Mouse (Mus musculus): Measurements from ENCODE around the gene Pabpc4. TPM values are rescaled to one million over a fixed set of nuclear protein-coding genes. Genes with fewer than 3 reads are reported as not detected.
"Not testable (repeated sequence)": the region's sequence is repeated elsewhere in the genome, so short reads cannot be mapped to it uniquely, and the experiment has no call there.

The Pabpc4 gene
- polyA plus RNA-seq, 1 experiment from 2014 or later = 60.4 TPM

GRCm38 (mm10) chr4:123298980-123299670, 37.0 kb downstream of the Pabpc4 start:
- no peak for ATAC-seq (ENCODE audit: low read depth)
- WGBS = 94% methylated on average over 11 of the region's 11 CpGs

GRCm38 (mm10) chr4:123305789-123306188, 43.6 kb downstream of the Pabpc4 start:
- H3K27me3 ChIP-seq (replicated peaks; ENCODE audit: control insufficient read depth, insufficient read depth, low read length) = no peaks in the 10 kb centered on the region
- H3K36me3 ChIP-seq (ENCODE audit: control insufficient read depth, insufficient read depth, low read length) = peaks cover 27% of the 10 kb centered on the region
- no peaks in the 10 kb centered on the region for H3K4me1 ChIP-seq (ENCODE audit: control insufficient read depth, insufficient read depth, low read length)
- 25% methylated on average over 3 of the region's 3 CpGs for WGBS
- no peak overlapping the region for H3K9ac ChIP-seq (ENCODE audit: low read depth, low read length)
- no peak overlapping the region for H3K4me2 ChIP-seq (ENCODE audit: low read depth, low read length)
- ATAC-seq (ENCODE audit: low read depth) (0 out of 2 replicates have a peak, but pooled peaks have one; percentile 44), DNase-seq (ENCODE audit: low spot score) (peak; percentile 57)
- H3K9me3 ChIP-seq (ENCODE audit: control insufficient read depth, low read length) = no peaks in the 10 kb centered on the region
- H3K27ac ChIP-seq (replicated peaks; ENCODE audit: low read depth, low read length) = no peak overlapping the region
- H3K4me3 ChIP-seq (ENCODE audit: low read depth, low read length) = no peak overlapping the region

More at GRCm38 (mm10) chr4:123298980-123299670, 37.0 kb downstream of the Pabpc4 start:
- DNase-seq (ENCODE audit: low spot score) = no peak
- H3K4me1 ChIP-seq (ENCODE audit: control insufficient read depth, insufficient read depth, low read length) = no peaks in the 10 kb centered on the region
- H3K27me3 ChIP-seq (replicated peaks; ENCODE audit: control insufficient read depth, insufficient read depth, low read length) = no peaks in the 10 kb centered on the region
- H3K4me3 ChIP-seq (ENCODE audit: low read depth, low read length) = no peak overlapping the region
- no peak overlapping the region for H3K9ac ChIP-seq (ENCODE audit: low read depth, low read length)
- no peak overlapping the region for H3K4me2 ChIP-seq (ENCODE audit: low read depth, low read length)
- H3K27ac ChIP-seq (replicated peaks; ENCODE audit: low read depth, low read length) = no peak overlapping the region
- peaks cover 89% of the 10 kb centered on the region for H3K36me3 ChIP-seq (ENCODE audit: control insufficient read depth, insufficient read depth, low read length)
- no peaks in the 10 kb centered on the region for H3K9me3 ChIP-seq (ENCODE audit: control insufficient read depth, low read length)

GRCm38 (mm10) chr4:123306999-123307398, 44.8 kb downstream of the Pabpc4 start:
- Histone ChIP-seq H3K4me3 (ENCODE audit: low read depth, low read length) (no peak overlapping the region), H3K27ac (replicated peaks; ENCODE audit: low read depth, low read length) (no peak overlapping the region), H3K4me1 (ENCODE audit: control insufficient read depth, insufficient read depth, low read length) (no peaks in the 10 kb centered on the region), H3K36me3 (ENCODE audit: control insufficient read depth, insufficient read depth, low read length) (peaks cover 20% of the 10 kb centered on the region), H3K9me3 (ENCODE audit: control insufficient read depth, low read length) (no peaks in the 10 kb centered on the region), H3K27me3 (replicated peaks; ENCODE audit: control insufficient read depth, insufficient read depth, low read length) (no peaks in the 10 kb centered on the region), H3K9ac (ENCODE audit: low read depth, low read length) (no peak overlapping the region), H3K4me2 (ENCODE audit: low read depth, low read length) (no peak overlapping the region)
- DNase-seq (ENCODE audit: low spot score) (no peak), ATAC-seq (ENCODE audit: low read depth) (no peak)
- WGBS = 81% methylated on average over 10 of the region's 10 CpGs

GRCm38 (mm10) chr4:123308292-123308691, 46.1 kb downstream of the Pabpc4 start:
- no peak for ATAC-seq (ENCODE audit: low read depth)
- WGBS = 53% methylated on average over 3 of the region's 3 CpGs
- Histone ChIP-seq H3K36me3 (ENCODE audit: control insufficient read depth, insufficient read depth, low read length) (peaks cover 7% of the 10 kb centered on the region), H3K9me3 (ENCODE audit: control insufficient read depth, low read length) (no peaks in the 10 kb centered on the region), H3K4me3 (ENCODE audit: low read depth, low read length) (no peak overlapping the region), H3K4me1 (ENCODE audit: control insufficient read depth, insufficient read depth, low read length) (no peaks in the 10 kb centered on the region), H3K27me3 (replicated peaks; ENCODE audit: control insufficient read depth, insufficient read depth, low read length) (no peaks in the 10 kb centered on the region), H3K4me2 (ENCODE audit: low read depth, low read length) (no peak overlapping the region), H3K9ac (ENCODE audit: low read depth, low read length) (no peak overlapping the region), H3K27ac (replicated peaks; ENCODE audit: low read depth, low read length) (no peak overlapping the region)
- DNase-seq (ENCODE audit: low spot score) = no peak

- Histone ChIP-seq H3K4me2 (ENCODE audit: low read depth, low read length) (no peak overlapping the region), H3K9me3 (ENCODE audit: control insufficient read depth, low read length) (no peaks in the 10 kb centered on the region), H3K27ac (replicated peaks; ENCODE audit: low read depth, low read length) (no peak overlapping the region), H3K36me3 (ENCODE audit: control insufficient read depth, insufficient read depth, low read length) (no peaks in the 10 kb centered on the region), H3K27me3 (replicated peaks; ENCODE audit: control insufficient read depth, insufficient read depth, low read length) (no peaks in the 10 kb centered on the region), H3K4me1 (ENCODE audit: control insufficient read depth, insufficient read depth, low read length) (no peaks in the 10 kb centered on the region), H3K9ac (ENCODE audit: low read depth, low read length) (no peak overlapping the region), H3K4me3 (ENCODE audit: low read depth, low read length) (no peak overlapping the region)
- ATAC-seq (ENCODE audit: low read depth) (peak; percentile 39; the same call in 1 of the 2 replicates), DNase-seq (ENCODE audit: low spot score) (peak; percentile 56)
- 83% methylated on average over 7 of the region's 7 CpGs for WGBS
Measured at GRCm38 (mm10) chr4:123311845-123312244, 49.7 kb downstream of the Pabpc4 start.

GRCm38 (mm10) chr4:123313010-123313409, 50.9 kb downstream of the Pabpc4 start:
- Histone ChIP-seq H3K4me3 (ENCODE audit: low read depth, low read length) (no peak overlapping the region), H3K4me1 (ENCODE audit: control insufficient read depth, insufficient read depth, low read length) (no peaks in the 10 kb centered on the region), H3K36me3 (ENCODE audit: control insufficient read depth, insufficient read depth, low read length) (no peaks in the 10 kb centered on the region), H3K4me2 (ENCODE audit: low read depth, low read length) (no peak overlapping the region), H3K9me3 (ENCODE audit: control insufficient read depth, low read length) (no peaks in the 10 kb centered on the region), H3K9ac (ENCODE audit: low read depth, low read length) (no peak overlapping the region), H3K27ac (replicated peaks; ENCODE audit: low read depth, low read length) (no peak overlapping the region), H3K27me3 (replicated peaks; ENCODE audit: control insufficient read depth, insufficient read depth, low read length) (no peaks in the 10 kb centered on the region)
- 85% methylated on average over 6 of the region's 6 CpGs for WGBS
- DNase-seq (ENCODE audit: low spot score) (no peak), ATAC-seq (ENCODE audit: low read depth) (no peak)

- Histone ChIP-seq H3K4me3 (ENCODE audit: low read depth, low read length) (no peak overlapping the region), H3K9me3 (ENCODE audit: control insufficient read depth, low read length) (no peaks in the 10 kb centered on the region), H3K27ac (replicated peaks; ENCODE audit: low read depth, low read length) (no peak overlapping the region), H3K4me2 (ENCODE audit: low read depth, low read length) (no peak overlapping the region), H3K27me3 (replicated peaks; ENCODE audit: control insufficient read depth, insufficient read depth, low read length) (no peaks in the 10 kb centered on the region), H3K9ac (ENCODE audit: low read depth, low read length) (no peak overlapping the region), H3K36me3 (ENCODE audit: control insufficient read depth, insufficient read depth, low read length) (no peaks in the 10 kb centered on the region), H3K4me1 (ENCODE audit: control insufficient read depth, insufficient read depth, low read length) (no peaks in the 10 kb centered on the region)
- no peak for DNase-seq (ENCODE audit: low spot score)
- ATAC-seq (ENCODE audit: low read depth) = no peak
- WGBS = 79% methylated on average over 3 of the region's 3 CpGs
Measured at GRCm38 (mm10) chr4:123314497-123314896, 52.3 kb downstream of the Pabpc4 start.

- not testable (repeated sequence) for H3K36me3 ChIP-seq (ENCODE audit: control insufficient read depth, insufficient read depth, low read length); H3K9me3 ChIP-seq (ENCODE audit: control insufficient read depth, low read length); H3K27me3 ChIP-seq (replicated peaks; ENCODE audit: control insufficient read depth, insufficient read depth, low read length); H3K4me1 ChIP-seq (ENCODE audit: control insufficient read depth, insufficient read depth, low read length); H3K9ac ChIP-seq (ENCODE audit: low read depth, low read length); DNase-seq (ENCODE audit: low spot score); H3K27ac ChIP-seq (replicated peaks; ENCODE audit: low read depth, low read length)
- Histone ChIP-seq H3K4me3 (ENCODE audit: low read depth, low read length) (peak overlapping the region; percentile 29), H3K4me2 (ENCODE audit: low read depth, low read length) (peak overlapping the region; percentile 52)
- peak; percentile 27; the same call in 1 of the 2 replicates for ATAC-seq (ENCODE audit: low read depth)
- WGBS = 21% methylated on average over 5 of the region's 38 CpGs
Measured at GRCm38 (mm10) chr4:123322910-123323309, 60.8 kb downstream of the Pabpc4 start.

- peaks cover 9% of the 10 kb centered on the region for H3K27me3 ChIP-seq (replicated peaks; ENCODE audit: control insufficient read depth, insufficient read depth, low read length)
- no peak within 1 kb of the TSS for H3K27ac ChIP-seq (replicated peaks; ENCODE audit: low read depth, low read length)
- peak within 1 kb of the TSS; percentile 52 for H3K4me2 ChIP-seq (ENCODE audit: low read depth, low read length)
- WGBS = 10% methylated on average over 4 of the region's 13 CpGs
- DNase-seq (ENCODE audit: low spot score) = no peak
- H3K4me1 ChIP-seq (ENCODE audit: control insufficient read depth, insufficient read depth, low read length) = no peaks in the 10 kb centered on the region
- peak within 1 kb of the TSS; percentile 29 for H3K4me3 ChIP-seq (ENCODE audit: low read depth, low read length)
- H3K36me3 ChIP-seq (ENCODE audit: control insufficient read depth, insufficient read depth, low read length) = no peaks in the 10 kb centered on the region
- no peak within 1 kb of the TSS for H3K9ac ChIP-seq (ENCODE audit: low read depth, low read length)
- no peak for ATAC-seq (ENCODE audit: low read depth)
- H3K9me3 ChIP-seq (ENCODE audit: control insufficient read depth, low read length) = no peaks in the 10 kb centered on the region
Measured at GRCm38 (mm10) chr4:123323534-123323933, 61.4 kb downstream of the Pabpc4 start, which contains the start of gene Oxct2a. TSS of gene Oxct2a (minus strand) at chr4:123323634.
